Mouse (Mus musculus) limb, embryonic 13.5 days (tissue): ENCODE measurements around the gene Mocs3. TPM values are rescaled to one million over a fixed set of nuclear protein-coding genes. Genes with fewer than 3 reads are reported as not detected.
A peak's percentile ranks its signal among the peaks of the same experiment; 100 is the strongest.

Experiments
- ATAC-seq: fragments of 200-750 bp; cut with Nextera tagmentation; 2 replicates; pipeline ENCODE4 v1.8.0; 2017; ENCODE audit warnings: low read depth, moderate number of reproducible peaks, moderate TSS enrichment; ENCODE audit not compliant: low FRiP score
- H3K27ac ChIP-seq: fragments of 300-500 bp; sonication (generic); 2 replicates; pipeline ENCODE4 v1.5.1; 2015; ENCODE audit warnings: inconsistent platforms, mild to moderate bottlenecking, moderate library complexity
- H3K27me3 ChIP-seq: fragments of 300-500 bp; sonication (generic); 2 replicates; pipeline ENCODE4 v1.6.1; 2015; ENCODE audit warnings: mild to moderate bottlenecking, inconsistent platforms
- H3K36me3 ChIP-seq: fragments of 300-500 bp; sonication (generic); 2 replicates; pipeline ENCODE4 v1.6.1; 2015; ENCODE audit warnings: inconsistent platforms, mild to moderate bottlenecking, moderate library complexity
- H3K4me1 ChIP-seq: fragments of 300-500 bp; sonication (generic); 2 replicates; pipeline ENCODE4 v1.6.1; 2015; ENCODE audit warnings: inconsistent platforms
- H3K4me2 ChIP-seq: fragments of 300-500 bp; sonication (generic); replicated peaks from 2 replicates; pipeline ENCODE4 v1.6.1; 2015; ENCODE audit warnings: inconsistent platforms, mild to moderate bottlenecking, moderate library complexity
- H3K4me3 ChIP-seq: fragments of 300-500 bp; sonication (generic); 2 replicates; pipeline ENCODE4 v1.5.1; 2015; ENCODE audit warnings: moderate library complexity, mild to moderate bottlenecking, inconsistent platforms
- H3K9ac ChIP-seq: fragments of 300-500 bp; sonication (generic); 2 replicates; pipeline ENCODE4 v1.6.1; 2015; ENCODE audit warnings: mild to moderate bottlenecking, inconsistent platforms
- H3K9me3 ChIP-seq: fragments of 300-500 bp; sonication (generic); 2 replicates; pipeline ENCODE4 v1.6.1; 2016; ENCODE audit warnings: inconsistent platforms
- WGBS: fragments of 180-500 bp; shearing (Covaris S2); methylation state at CpG from one replicate; pipeline ENCODE4 v1.1.7; 2015; 5-methylcytosine and 5-hydroxymethylcytosine counted together
- polyA plus RNA-seq: library from polyadenylated mRNA; unstranded; fragments of >200 nt; fragmentation: Nextera tagmentation; extraction: Ambion mirVana; gene quantifications from 2 replicates; pipeline ENCODE4 v1.2.1, GENCODE M21; 2015

Mocs3 gene
- polyA plus RNA-seq, 1 experiment from 2014 or later = 7.0 TPM

- no peaks in the 10 kb centered on the region for H3K27me3 ChIP-seq
- no peaks in the 10 kb centered on the region for H3K9me3 ChIP-seq
- WGBS = 75% methylated on average over 8 of the region's 8 CpGs
- H3K27ac ChIP-seq = no peak overlapping the region
- H3K36me3 ChIP-seq = no peaks in the 10 kb centered on the region
- ATAC-seq = no peak
- no peak overlapping the region for H3K4me3 ChIP-seq
- no peak overlapping the region for H3K4me2 ChIP-seq
- H3K9ac ChIP-seq = no peak overlapping the region
- H3K4me1 ChIP-seq = peaks cover 9% of the 10 kb centered on the region; the same call in 1 of the 2 replicates
These were observed 17.9 kb downstream of the Mocs3 start for GRCm38 (mm10) chr2:168248167-168248855.

- 39% methylated on average over 2 of the region's 2 CpGs for WGBS
- Histone ChIP-seq H3K27ac (no peak overlapping the region), H3K4me3 (no peak overlapping the region), H3K9me3 (no peaks in the 10 kb centered on the region), H3K9ac (no peak overlapping the region), H3K4me2 (no peak overlapping the region), H3K27me3 (no peaks in the 10 kb centered on the region), H3K36me3 (no peaks in the 10 kb centered on the region), H3K4me1 (peaks cover 9% of the 10 kb centered on the region; the same call in 1 of the 2 replicates)
- ATAC-seq = no peak
These were observed 18.4 kb downstream of the Mocs3 start for GRCm38 (mm10) chr2:168248856-168249245.

DNA sequence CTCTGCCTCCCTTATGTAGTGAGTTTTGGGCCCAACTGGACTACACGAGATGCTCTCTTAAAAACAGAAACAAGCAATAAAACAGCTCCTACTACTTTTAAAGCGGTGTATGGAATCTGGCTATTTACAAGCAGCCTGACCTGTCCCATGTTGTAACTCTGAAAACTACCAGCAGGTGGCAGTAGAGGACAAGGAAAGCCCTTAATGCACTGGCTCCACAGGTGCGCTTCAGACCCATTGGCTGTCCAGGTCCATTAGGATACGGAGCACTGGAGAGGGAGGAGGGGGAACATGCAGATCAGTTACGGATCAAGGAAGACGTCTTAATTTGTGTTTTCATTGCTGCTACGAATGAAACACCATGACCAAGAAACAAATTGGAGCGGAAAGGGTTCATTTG lies 19.8 kb downstream of the Mocs3 start:
- Histone ChIP-seq H3K9me3 (no peaks in the 10 kb centered on the region), H3K27ac (no peak overlapping the region), H3K27me3 (no peaks in the 10 kb centered on the region), H3K36me3 (no peaks in the 10 kb centered on the region), H3K4me1 (peaks cover 9% of the 10 kb centered on the region; the same call in 1 of the 2 replicates), H3K4me3 (no peak overlapping the region), H3K9ac (no peak overlapping the region), H3K4me2 (no peak overlapping the region)
- peak; percentile 44; the same call in 1 of the 2 replicates for ATAC-seq
- WGBS = 13% methylated on average over 8 of the region's 8 CpGs

DNA sequence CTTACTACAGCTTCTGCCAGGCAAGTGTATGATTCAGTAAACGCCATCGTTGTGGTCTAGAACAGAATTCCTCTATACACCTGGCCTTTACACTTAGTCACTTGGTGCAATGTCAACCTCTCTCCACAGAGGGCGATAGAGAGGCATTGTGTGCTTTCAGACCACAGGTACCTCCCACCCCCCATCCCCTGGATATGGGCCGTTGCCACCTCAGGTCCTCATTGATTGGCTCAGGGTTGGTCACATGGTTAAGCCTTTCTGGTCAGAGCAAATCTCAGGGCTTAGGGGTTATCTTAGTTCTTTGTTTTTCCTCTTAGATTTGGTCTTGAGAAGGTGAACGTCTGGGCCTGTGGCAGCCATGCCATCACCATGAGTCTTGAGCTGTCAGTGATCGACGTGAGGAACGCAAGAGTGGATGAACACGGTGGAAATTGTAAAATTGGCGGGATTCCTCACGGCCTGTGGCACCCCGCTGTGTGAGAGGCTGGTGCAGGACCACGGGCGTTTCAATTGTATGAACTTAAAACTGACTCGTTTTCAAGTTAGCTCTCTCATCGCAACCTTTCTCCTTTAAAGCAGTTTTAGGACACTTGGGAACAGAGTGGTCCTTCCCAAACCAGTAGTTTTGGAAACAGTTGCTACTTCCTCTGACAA lies 22.3 kb downstream of the Mocs3 start:
- no peaks in the 10 kb centered on the region for H3K36me3 ChIP-seq

GRCm38 (mm10) chr2:168253822-168254221 lies 23.4 kb downstream of the Mocs3 start:
- Histone ChIP-seq H3K9me3 (no peaks in the 10 kb centered on the region), H3K9ac (no peak overlapping the region), H3K4me1 (peaks cover 9% of the 10 kb centered on the region; the same call in 1 of the 2 replicates), H3K4me3 (no peak overlapping the region), H3K36me3 (no peaks in the 10 kb centered on the region), H3K4me2 (no peak overlapping the region), H3K27ac (no peak overlapping the region), H3K27me3 (no peaks in the 10 kb centered on the region)
- ATAC-seq = no peak
- WGBS = 26% methylated on average over 7 of the region's 7 CpGs

More for the DNA sequence above, 22.3 kb downstream of the Mocs3 start:
- Histone ChIP-seq H3K4me3 (peak overlapping the region; percentile 26), H3K9me3 (no peaks in the 10 kb centered on the region), H3K9ac (no peak overlapping the region; the same call in 1 of the 2 replicates), H3K4me2 (peak overlapping the region; percentile 51), H3K27me3 (no peaks in the 10 kb centered on the region), H3K27ac (no peak overlapping the region), H3K4me1 (peaks cover 9% of the 10 kb centered on the region; the same call in 1 of the 2 replicates)
- WGBS = 13% methylated on average over 16 of the region's 16 CpGs
- peak; percentile 16; the same call in 1 of the 2 replicates for ATAC-seq

GRCm38 (mm10) chr2:168256506-168256905 lies 26.1 kb downstream of the Mocs3 start:
- H3K36me3 ChIP-seq = no peaks in the 10 kb centered on the region
- no peak overlapping the region for H3K27ac ChIP-seq
- H3K27me3 ChIP-seq = 0 out of 2 replicates have a peak, but pooled peaks cover 2% of the 10 kb centered on the region
- peaks cover 9% of the 10 kb centered on the region; the same call in 1 of the 2 replicates for H3K4me1 ChIP-seq
- 85% methylated on average over 3 of the region's 3 CpGs for WGBS
- ATAC-seq = no peak
- no peak overlapping the region for H3K9ac ChIP-seq
- H3K4me2 ChIP-seq = no peak overlapping the region
- no peak overlapping the region for H3K4me3 ChIP-seq
- H3K9me3 ChIP-seq = no peaks in the 10 kb centered on the region

DNA sequence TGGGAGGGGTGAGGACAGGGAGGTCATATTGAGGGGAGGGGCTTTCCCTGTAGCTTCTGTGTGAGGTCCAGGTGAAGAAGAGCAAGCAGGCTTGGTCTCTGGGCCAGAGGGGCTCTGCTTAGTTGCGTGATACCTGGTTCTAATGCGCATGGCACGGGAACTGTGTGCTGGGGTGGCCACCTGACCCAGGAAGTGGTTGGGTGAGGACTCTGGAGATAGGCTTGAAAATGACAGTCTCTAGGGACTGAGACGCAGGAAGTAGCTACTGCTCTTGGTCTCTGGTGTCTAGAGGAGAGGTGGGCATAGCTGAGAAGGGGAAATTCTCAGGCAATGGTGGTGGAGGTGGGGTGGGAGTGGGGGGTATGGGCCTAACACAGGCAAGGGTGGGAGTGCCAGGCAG lies 26.8 kb downstream of the Mocs3 start:
- H3K9ac ChIP-seq = no peak overlapping the region
- 85% methylated on average over 4 of the region's 4 CpGs for WGBS
- no peaks in the 10 kb centered on the region for H3K36me3 ChIP-seq
- H3K4me3 ChIP-seq = no peak overlapping the region
- H3K27ac ChIP-seq = no peak overlapping the region
- ATAC-seq = no peak
- peaks cover 9% of the 10 kb centered on the region; the same call in 1 of the 2 replicates for H3K4me1 ChIP-seq
- H3K4me2 ChIP-seq = no peak overlapping the region
- H3K9me3 ChIP-seq = no peaks in the 10 kb centered on the region
- peaks cover 3% of the 10 kb centered on the region for H3K27me3 ChIP-seq

GRCm38 (mm10) chr2:168259046-168259445 lies 28.6 kb downstream of the Mocs3 start:
- H3K27me3 ChIP-seq = peaks cover 13% of the 10 kb centered on the region
- WGBS = 91% methylated on average over 8 of the region's 8 CpGs
- no peak for ATAC-seq

DNA sequence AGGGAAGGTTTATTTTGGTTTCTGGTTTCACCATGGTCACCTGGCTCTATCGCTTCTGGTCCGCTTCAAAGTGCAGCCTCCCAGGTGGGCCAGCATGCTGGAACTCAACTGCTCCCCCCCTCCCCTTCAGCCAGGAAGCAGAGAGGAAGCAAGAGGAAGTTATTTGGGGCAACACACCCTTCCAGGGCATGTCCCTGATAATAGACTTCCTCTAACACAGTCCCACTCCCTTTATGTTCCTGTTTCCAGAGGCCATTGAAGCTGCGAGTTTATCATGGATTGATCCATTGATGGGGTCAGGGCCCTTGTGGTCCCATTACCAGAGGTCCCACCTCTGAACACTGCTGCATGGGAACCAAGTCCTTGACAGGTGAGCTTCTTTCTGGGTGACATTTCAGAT lies 29.7 kb downstream of the Mocs3 start:
- Histone ChIP-seq H3K9ac (no peak overlapping the region), H3K27me3 (peaks cover 13% of the 10 kb centered on the region), H3K9me3 (no peaks in the 10 kb centered on the region), H3K4me1 (no peaks in the 10 kb centered on the region), H3K27ac (no peak overlapping the region), H3K36me3 (no peaks in the 10 kb centered on the region), H3K4me3 (no peak overlapping the region), H3K4me2 (no peak overlapping the region)
- no peak for ATAC-seq
- WGBS = 89% methylated on average over 3 of the region's 3 CpGs

More at GRCm38 (mm10) chr2:168259046-168259445, 28.6 kb downstream of the Mocs3 start:
- Histone ChIP-seq H3K9ac (no peak overlapping the region), H3K4me2 (no peak overlapping the region), H3K4me1 (no peaks in the 10 kb centered on the region), H3K9me3 (no peaks in the 10 kb centered on the region), H3K27ac (no peak overlapping the region), H3K36me3 (no peaks in the 10 kb centered on the region), H3K4me3 (no peak overlapping the region)

GRCm38 (mm10) chr2:168260900-168261299 lies 30.5 kb downstream of the Mocs3 start:
- Histone ChIP-seq H3K4me3 (no peak overlapping the region), H3K27me3 (peaks cover 13% of the 10 kb centered on the region), H3K36me3 (no peaks in the 10 kb centered on the region), H3K27ac (no peak overlapping the region), H3K9ac (no peak overlapping the region), H3K4me1 (no peaks in the 10 kb centered on the region), H3K4me2 (no peak overlapping the region), H3K9me3 (no peaks in the 10 kb centered on the region)
- ATAC-seq = no peak
- 79% methylated on average over 10 of the region's 10 CpGs for WGBS

DNA sequence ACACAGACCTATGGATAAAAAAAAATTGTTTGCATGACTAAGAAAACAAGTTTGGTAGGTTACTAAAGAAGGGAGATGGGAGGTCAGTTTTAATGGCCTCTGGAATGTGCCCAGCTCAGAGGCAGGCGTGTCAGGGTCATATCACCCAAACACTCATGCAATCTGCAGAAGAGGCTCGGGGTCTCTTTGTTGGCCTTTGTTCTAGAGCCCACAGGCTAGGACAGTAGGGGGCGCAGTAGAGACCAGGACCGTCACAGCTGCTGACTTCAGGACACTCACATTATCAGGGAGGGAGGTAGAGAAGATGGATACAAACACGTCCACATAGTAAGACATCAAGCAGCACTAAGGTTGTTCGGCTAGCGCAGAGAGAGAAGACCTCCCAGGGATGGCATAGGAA lies 37.6 kb downstream of the Mocs3 start:
- ATAC-seq = no peak
- no peak overlapping the region for H3K27ac ChIP-seq
- no peaks in the 10 kb centered on the region for H3K9me3 ChIP-seq
- peaks cover 21% of the 10 kb centered on the region for H3K27me3 ChIP-seq
- peak overlapping the region; percentile 49 for H3K4me2 ChIP-seq
- no peak overlapping the region for H3K9ac ChIP-seq
- WGBS = 32% methylated on average over 7 of the region's 7 CpGs
- H3K4me1 ChIP-seq = 0 out of 2 replicates have a peak, but pooled peaks cover under 1% of the 10 kb centered on the region
- peak overlapping the region; percentile 22 for H3K4me3 ChIP-seq
- H3K36me3 ChIP-seq = no peaks in the 10 kb centered on the region

GRCm38 (mm10) chr2:168273387-168273786 lies 43.0 kb downstream of the Mocs3 start:
- Histone ChIP-seq H3K9me3 (no peaks in the 10 kb centered on the region), H3K4me3 (no peak overlapping the region), H3K4me2 (no peak overlapping the region), H3K36me3 (no peaks in the 10 kb centered on the region), H3K4me1 (0 out of 2 replicates have a peak, but pooled peaks cover 5% of the 10 kb centered on the region), H3K27me3 (peaks cover 69% of the 10 kb centered on the region), H3K27ac (no peak overlapping the region), H3K9ac (peak overlapping the region; percentile 13; the same call in 1 of the 2 replicates)
- WGBS = 28% methylated on average over 9 of the region's 9 CpGs
- ATAC-seq = no peak
